Mouse (Mus musculus) erythroblast, embryonic 14.5 days (primary cell): ENCODE measurements around the gene Micu1. TPM values are rescaled to one million over a fixed set of nuclear protein-coding genes. Genes with fewer than 3 reads are reported as not detected.

Experiments
- H3K27me3 ChIP-seq: 2 replicates; pipeline ENCODE4 v1.6.1; 2012; ENCODE audit warnings: inconsistent platforms; ENCODE audit not compliant: control insufficient read depth
- H3K36me3 ChIP-seq: 2 replicates; pipeline ENCODE4 v1.6.1; 2012; ENCODE audit warnings: mild to moderate bottlenecking, inconsistent platforms; ENCODE audit not compliant: control insufficient read depth
- H3K4me1 ChIP-seq: 2 replicates; pipeline ENCODE4 v1.6.1; 2012; ENCODE audit warnings: inconsistent platforms; ENCODE audit not compliant: control insufficient read depth
- H3K4me3 ChIP-seq: replicated peaks from 2 replicates; pipeline ENCODE3; 2012; ENCODE audit warnings: moderate library complexity, mild to moderate bottlenecking, inconsistent platforms
- H3K9me3 ChIP-seq: 2 replicates; pipeline ENCODE4 v1.6.1; 2012; ENCODE audit warnings: low read length, inconsistent platforms, mixed read lengths; ENCODE audit not compliant: control insufficient read depth
- GATA1 ChIP-seq: IDR thresholded peaks from 2 replicates; pipeline ENCODE4 v1.6.1; 2012; ENCODE audit warnings: low read length, inconsistent platforms, mixed read lengths
- TAL1 ChIP-seq: IDR thresholded peaks from 3 replicates; pipeline ENCODE4 v1.6.1; 2012; ENCODE audit warnings: low read length, inconsistent platforms, mixed read lengths
- polyA plus RNA-seq: library from polyadenylated mRNA; stranded (reverse); fragments of >175 nt; gene quantifications from 2 replicates; pipeline ENCODE4 v1.2.3, GENCODE M21; 2012

Micu1 gene
- polyA plus RNA-seq, 1 experiment, result 7.5 TPM

DNA sequence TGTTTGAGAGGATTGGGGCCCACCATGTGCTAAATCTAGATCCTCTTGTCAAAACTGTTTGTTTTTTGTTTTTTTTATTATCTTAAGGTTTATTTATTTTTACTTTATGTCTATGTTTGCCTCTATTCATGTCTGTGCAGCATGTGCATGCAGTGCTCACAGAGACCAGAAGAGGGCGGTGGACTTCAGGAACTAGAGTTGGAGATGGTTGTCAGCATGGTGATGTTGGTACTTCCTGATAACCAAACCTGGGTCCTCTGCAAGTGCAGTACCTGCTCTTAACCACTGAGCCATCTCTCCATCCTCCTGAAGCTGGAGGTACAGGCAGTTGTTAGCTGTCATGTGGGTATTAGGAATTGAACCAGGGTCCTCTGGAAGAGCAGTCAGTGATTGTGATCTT is 8.0 kb downstream of the Micu1 start:
- no peaks in the 10 kb centered on the region for H3K9me3 ChIP-seq
- H3K36me3 ChIP-seq, result peaks cover 49% of the 10 kb centered on the region
- peaks cover 15% of the 10 kb centered on the region for H3K4me1 ChIP-seq
- TF ChIP-seq GATA1 (no peak), TAL1 (no peak)
- no peak overlapping the region for H3K4me3 ChIP-seq
- H3K27me3 ChIP-seq, result no peaks in the 10 kb centered on the region

DNA sequence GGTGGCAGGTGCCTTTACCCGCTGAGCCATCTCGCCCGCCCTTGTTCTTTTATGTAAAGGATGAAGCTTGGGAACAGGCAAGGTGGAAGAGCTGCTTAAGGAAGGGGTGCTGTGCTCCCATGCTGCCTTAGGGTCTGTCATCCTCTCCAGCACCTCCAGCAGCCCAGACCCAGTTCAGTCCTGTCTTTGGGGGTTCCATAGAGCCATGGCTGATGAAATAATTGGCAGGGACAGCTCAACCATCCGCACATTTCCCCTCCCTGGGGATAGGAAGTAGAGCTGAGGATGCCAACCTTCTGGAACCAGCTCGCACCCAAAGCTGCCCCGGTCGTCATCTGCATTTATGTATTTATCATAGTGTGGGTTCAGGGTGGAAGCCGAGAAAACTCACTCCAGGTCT is 9.8 kb downstream of the Micu1 start:
- no peak for TF ChIP-seq GATA1
- no peak for TF ChIP-seq TAL1
- Histone ChIP-seq H3K4me3 (no peak overlapping the region), H3K9me3 (no peaks in the 10 kb centered on the region), H3K4me1 (peaks cover 12% of the 10 kb centered on the region), H3K27me3 (no peaks in the 10 kb centered on the region), H3K36me3 (peaks cover 45% of the 10 kb centered on the region)

DNA sequence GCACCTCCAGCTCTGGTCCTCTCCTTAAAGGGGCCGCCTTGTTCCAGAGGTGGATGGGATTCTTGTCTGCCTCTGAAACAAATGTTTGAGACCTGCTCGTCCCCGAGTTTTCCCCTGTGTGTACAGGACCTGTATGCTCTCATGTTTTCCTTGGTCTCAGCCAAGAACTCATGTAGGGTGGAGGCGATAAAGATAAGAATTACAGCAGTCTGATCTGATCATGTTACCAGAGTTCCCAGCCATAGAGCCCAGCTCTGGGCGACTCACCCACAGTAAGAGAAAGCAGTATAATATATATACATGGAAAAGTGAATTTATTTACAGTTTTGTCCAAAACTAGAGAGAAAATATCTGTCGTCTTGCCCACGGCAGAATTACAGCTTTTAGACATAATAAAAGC is 17.7 kb downstream of the Micu1 start:
- TF ChIP-seq TAL1, result no peak
- TF ChIP-seq GATA1, result no peak
- Histone ChIP-seq H3K36me3 (peaks cover 12% of the 10 kb centered on the region), H3K9me3 (no peaks in the 10 kb centered on the region), H3K4me1 (peaks cover 12% of the 10 kb centered on the region), H3K27me3 (no peaks in the 10 kb centered on the region), H3K4me3 (no peak overlapping the region)

DNA sequence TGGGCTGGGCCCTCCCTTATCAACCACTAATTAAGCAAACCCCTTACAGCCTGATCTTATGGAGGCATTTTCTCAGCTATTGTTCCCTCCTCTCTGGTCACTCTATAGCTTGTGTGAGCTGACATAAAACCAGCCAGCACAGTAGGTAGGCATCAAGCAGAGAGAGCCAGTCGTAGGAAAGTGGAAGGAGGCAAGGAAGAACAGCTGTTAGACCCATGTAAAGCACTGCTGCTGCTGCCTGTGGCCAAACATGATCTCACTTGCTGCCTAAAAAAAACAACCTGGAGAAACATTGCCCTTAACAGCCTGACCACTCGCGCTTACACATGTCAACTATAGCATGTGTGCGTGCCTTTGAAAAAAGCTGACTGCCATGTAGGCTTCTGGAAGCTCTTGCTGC is 19.3 kb downstream of the Micu1 start:
- TF ChIP-seq GATA1, result no peak
- TF ChIP-seq TAL1, result no peak
- no peaks in the 10 kb centered on the region for H3K9me3 ChIP-seq
- H3K36me3 ChIP-seq, result peaks cover 10% of the 10 kb centered on the region
- H3K27me3 ChIP-seq, result no peaks in the 10 kb centered on the region
- no peak overlapping the region for H3K4me3 ChIP-seq
- H3K4me1 ChIP-seq, result peaks cover 12% of the 10 kb centered on the region

GRCm38 (mm10) chr10:59724634-59725033 is 22.4 kb downstream of the Micu1 start:
- peaks cover 9% of the 10 kb centered on the region; the same call in 1 of the 2 replicates for H3K4me1 ChIP-seq
- H3K27me3 ChIP-seq, result no peaks in the 10 kb centered on the region
- no peaks in the 10 kb centered on the region for H3K9me3 ChIP-seq
- TF ChIP-seq GATA1, result no peak
- no peak overlapping the region for H3K4me3 ChIP-seq
- H3K36me3 ChIP-seq, result peaks cover 23% of the 10 kb centered on the region

GRCm38 (mm10) chr10:59727251-59727650 is 25.0 kb downstream of the Micu1 start:
- H3K9me3 ChIP-seq, result no peaks in the 10 kb centered on the region
- peaks cover 33% of the 10 kb centered on the region for H3K36me3 ChIP-seq
- H3K27me3 ChIP-seq, result no peaks in the 10 kb centered on the region
- H3K4me3 ChIP-seq, result no peak overlapping the region
- TF ChIP-seq GATA1, result no peak
- no peak for TF ChIP-seq TAL1
- peaks cover 2% of the 10 kb centered on the region; the same call in 1 of the 2 replicates for H3K4me1 ChIP-seq

- peaks cover 52% of the 10 kb centered on the region for H3K36me3 ChIP-seq
- no peak overlapping the region for H3K4me3 ChIP-seq
- no peaks in the 10 kb centered on the region for H3K27me3 ChIP-seq
- peaks cover 2% of the 10 kb centered on the region; the same call in 1 of the 2 replicates for H3K4me1 ChIP-seq
- TF ChIP-seq GATA1 (no peak), TAL1 (no peak)
- no peaks in the 10 kb centered on the region for H3K9me3 ChIP-seq
Observed at GRCm38 (mm10) chr10:59729261-59729660, 27.0 kb downstream of the Micu1 start.

- H3K4me3 ChIP-seq, result no peak overlapping the region
- H3K36me3 ChIP-seq, result peaks cover 57% of the 10 kb centered on the region
- no peak for TF ChIP-seq TAL1
- H3K27me3 ChIP-seq, result no peaks in the 10 kb centered on the region
- peaks cover 2% of the 10 kb centered on the region; the same call in 1 of the 2 replicates for H3K4me1 ChIP-seq
- no peaks in the 10 kb centered on the region for H3K9me3 ChIP-seq
Observed at GRCm38 (mm10) chr10:59729842-59730241, 27.6 kb downstream of the Micu1 start.

DNA sequence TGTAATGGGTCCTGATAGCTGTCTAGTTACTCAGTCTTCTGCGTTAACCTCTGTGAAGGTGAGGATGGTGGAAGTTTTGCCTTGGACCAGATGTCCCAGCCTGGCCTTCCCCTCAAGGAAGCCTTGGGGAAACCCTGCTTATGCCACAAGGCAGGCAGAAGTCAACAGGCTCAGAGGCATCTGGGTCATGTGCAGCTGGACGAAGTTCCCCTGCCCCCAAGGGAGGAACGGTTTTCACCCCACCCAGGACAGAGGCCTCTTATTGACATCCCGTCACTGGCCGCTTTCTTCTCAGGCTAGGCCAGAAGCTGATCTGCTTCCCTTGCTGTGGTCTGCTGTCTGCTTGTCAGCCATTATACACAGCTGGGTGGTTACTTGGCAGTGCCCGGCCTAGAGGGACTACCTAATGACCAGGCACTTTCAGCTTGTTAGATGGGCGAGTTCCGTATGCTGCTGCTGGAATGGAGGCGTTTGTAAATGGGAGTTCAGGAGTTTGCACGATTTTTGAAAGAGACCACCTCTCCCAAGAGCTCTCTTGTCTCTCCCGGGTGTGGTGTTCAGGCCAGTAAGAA is 33.8 kb downstream of the Micu1 start:
- Histone ChIP-seq H3K27me3 (no peaks in the 10 kb centered on the region), H3K4me3 (no peak overlapping the region), H3K4me1 (peaks cover 12% of the 10 kb centered on the region), H3K36me3 (peaks cover 70% of the 10 kb centered on the region), H3K9me3 (no peaks in the 10 kb centered on the region)
- TF ChIP-seq GATA1 (no peak), TAL1 (no peak)

DNA sequence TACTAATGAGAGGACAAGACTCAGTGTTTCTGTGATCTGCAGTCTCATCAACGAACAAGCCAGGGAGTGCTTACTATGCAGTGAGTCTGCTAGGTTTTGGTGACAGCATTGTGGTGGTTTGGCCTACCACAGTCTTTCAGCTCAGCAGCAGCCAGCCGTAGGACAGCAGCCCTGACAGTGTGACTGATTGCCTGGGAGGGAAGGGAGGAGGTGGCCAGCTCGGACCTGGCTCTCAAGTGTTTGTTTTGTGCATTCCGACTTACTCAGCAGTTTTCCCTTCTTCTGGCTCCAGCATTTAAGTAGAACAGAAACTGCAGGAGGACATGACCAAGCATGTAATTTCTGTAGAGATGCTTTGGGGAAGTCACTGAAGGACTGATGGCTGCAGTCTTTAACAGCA is 39.2 kb downstream of the Micu1 start:
- TF ChIP-seq GATA1, result no peak
- TF ChIP-seq TAL1, result no peak
- Histone ChIP-seq H3K36me3 (peaks cover 69% of the 10 kb centered on the region), H3K27me3 (no peaks in the 10 kb centered on the region), H3K4me3 (no peak overlapping the region), H3K9me3 (no peaks in the 10 kb centered on the region), H3K4me1 (peaks cover 9% of the 10 kb centered on the region)
